Comparison of ENCODE assay signal across 26 mouse cellular contexts in the genomic region with DNA sequence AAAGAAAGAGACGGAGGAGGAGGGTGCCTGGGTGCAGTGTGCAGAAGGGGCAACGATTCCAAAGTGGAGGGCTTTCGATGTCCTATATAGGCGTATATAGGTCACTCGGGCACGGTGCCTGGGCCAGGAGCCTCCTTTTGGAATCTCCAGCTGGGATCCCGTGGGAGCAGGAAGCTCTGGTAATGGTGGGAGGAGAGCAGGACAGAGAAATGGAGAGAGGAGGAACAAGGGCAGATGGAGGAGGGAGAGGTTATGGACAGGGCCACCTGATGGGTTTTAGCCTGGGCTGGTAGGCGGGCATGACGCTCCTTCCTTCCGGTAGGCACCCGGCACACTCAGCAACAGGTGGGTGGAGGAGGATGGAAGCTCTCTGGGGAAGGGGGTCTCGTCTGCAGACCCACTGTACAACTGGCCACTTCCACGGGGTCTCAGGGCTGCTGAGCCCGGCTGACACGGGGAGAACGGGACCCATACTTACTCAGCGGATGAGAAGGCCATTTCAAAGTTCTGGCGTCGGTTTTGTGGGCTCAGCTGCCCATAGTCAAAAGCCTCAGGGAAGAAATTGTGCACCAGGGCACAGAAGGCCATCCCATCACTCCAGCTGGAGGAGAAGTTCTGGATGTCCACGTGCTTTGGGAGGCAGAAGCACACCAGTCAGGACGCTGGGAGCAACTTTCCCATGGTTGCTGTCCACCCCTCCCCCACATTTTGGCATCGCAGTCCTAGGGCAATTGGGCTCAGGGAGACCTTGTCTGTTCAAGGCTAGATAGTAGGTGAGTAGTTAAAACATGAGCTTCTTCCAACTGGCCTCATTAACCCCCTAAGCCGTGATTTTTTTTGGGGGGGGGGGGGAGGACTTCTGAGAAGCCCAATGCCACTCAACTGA. TPM values are rescaled to one million over a fixed set of nuclear protein-coding genes. Genes with fewer than 3 reads are reported as not detected.
DNase-seq lines count a peak whose midpoint lies in the region; ATAC-seq and TF ChIP-seq lines count a peak whose summit lies in the region.
"Had no signal": no experiment of that assay in that cellular context is flagged by ENCODE, and none has a peak within 500 bp of the region (broad histone marks: within the 10 kb centered on the region; RNA-seq: fewer than 3 reads in every experiment).

No protein-coding gene starts in this region.

- H3K36me3 ChIP-seq in E14TG2a.4 (ENCODE audit: insufficient read depth, low read length), result peaks cover 82% of the 10 kb centered on the region
- H3K36me3 ChIP-seq in midbrain, embryonic 15.5 days (replicated peaks), result no peaks in the 10 kb centered on the region
- H3K36me3 ChIP-seq: neural tube, embryonic 15.5 days had no signal

- H3K9ac ChIP-seq in midbrain, embryonic 15.5 days, result no peak overlapping the region
- H3K9ac ChIP-seq: forebrain, embryonic 13.5 days; hindbrain, embryonic 12.5 days; intestine, embryonic 15.5 days; limb, embryonic 15.5 days; liver, embryonic 13.5 days; midbrain, embryonic 12.5 days; neural tube, embryonic 15.5 days had no signal

- H3K27me3 ChIP-seq in E14TG2a.4 (ENCODE audit: insufficient read depth, low read length), result peaks cover 43% of the 10 kb centered on the region
- H3K27me3 ChIP-seq in midbrain, embryonic 15.5 days (replicated peaks), result peaks cover 7% of the 10 kb centered on the region; the same call in 1 of the 2 replicates
- H3K27me3 ChIP-seq: intestine, embryonic 15.5 days had no signal

- H3K27ac ChIP-seq in midbrain, embryonic 15.5 days, result no peak overlapping the region
- H3K27ac ChIP-seq: forebrain, embryonic 13.5 days; heart, embryonic 13.5 days; hindbrain, embryonic 12.5 days; hindbrain, postnatal 0 days; intestine, embryonic 15.5 days; limb, embryonic 15.5 days; liver, embryonic 13.5 days; midbrain, embryonic 12.5 days; neural tube, embryonic 15.5 days had no signal

- no peak for TF ChIP-seq CTCF in E14TG2a.4 (conservative IDR thresholded peaks at IDR 0.05; ENCODE audit: low read length)

- H3K4me3 ChIP-seq in E14TG2a.4 (replicated peaks; ENCODE audit: low read length), result peak overlapping the region; percentile 45
- no peak overlapping the region for H3K4me3 ChIP-seq in midbrain, embryonic 15.5 days
- H3K4me3 ChIP-seq: forebrain, embryonic 13.5 days; heart, embryonic 13.5 days; hindbrain, embryonic 12.5 days; intestine, embryonic 15.5 days; limb, embryonic 15.5 days; liver, embryonic 13.5 days; megakaryocyte, embryonic 14.5 days; midbrain, embryonic 12.5 days; neural tube, embryonic 15.5 days had no signal

- peaks cover 47% of the 10 kb centered on the region for H3K4me1 ChIP-seq in E14TG2a.4 (replicated peaks; ENCODE audit: low read depth, low read length)
- peaks cover 13% of the 10 kb centered on the region for H3K4me1 ChIP-seq in midbrain, embryonic 15.5 days

- 91% methylated on average over 23 of the region's 23 CpGs for WGBS in midbrain, embryonic 15.5 days

- H3K4me2 ChIP-seq in midbrain, embryonic 15.5 days, result no peak overlapping the region
- H3K4me2 ChIP-seq: forebrain, embryonic 13.5 days; heart, embryonic 13.5 days; hindbrain, embryonic 12.5 days; intestine, embryonic 15.5 days; limb, embryonic 15.5 days; liver, embryonic 13.5 days; midbrain, embryonic 12.5 days; neural tube, embryonic 15.5 days had no signal

- peak; percentile 51 for DNase-seq in cerebellum, adult 11 months
- no peak for DNase-seq in cerebellum, adult 8-10 months
- DNase-seq in cerebellum, adult 11-12 months, result peak; percentile 72
- DNase-seq in cerebellum, postnatal 25 days, result peak; percentile 56 to 66
- no peak for DNase-seq in thymus, postnatal 14 days
- DNase-seq: adrenal gland, adult 2 months; gastrocnemius, postnatal 25 days; kidney, adult 2 months; kidney, postnatal 10 days; left cerebral cortex, postnatal 4 days; liver, embryonic 13.5 days; lung, adult 18-20 months; retina, postnatal 1 day; right cerebral cortex, postnatal 14 days had no signal

- no peaks in the 10 kb centered on the region for H3K9me3 ChIP-seq in E14TG2a.4 (ENCODE audit: low read length)
- H3K9me3 ChIP-seq in midbrain, embryonic 15.5 days, result no peaks in the 10 kb centered on the region
- H3K9me3 ChIP-seq: forebrain, embryonic 13.5 days; heart, embryonic 13.5 days; hindbrain, embryonic 12.5 days; intestine, embryonic 15.5 days; limb, embryonic 15.5 days; liver, embryonic 13.5 days; megakaryocyte, embryonic 14.5 days; midbrain, embryonic 12.5 days; neural tube, embryonic 15.5 days had no signal

- ATAC-seq in midbrain, embryonic 15.5 days (replicated peaks), result no peak
- ATAC-seq: forebrain, embryonic 13.5 days; hindbrain, postnatal 0 days; intestine, embryonic 15.5 days; lung, postnatal 0 days had no signal

RNA-seq across cellular contexts. Expression of a gene that starts 7.1 kb away (rescaled TPM):
- 72.7 and 75.6 TPM in 2 replicates for polyA plus RNA-seq in midbrain, embryonic 15.5 days (2015; fragmentation: Nextera tagmentation; extraction: Ambion mirVana)

RNA-seq across cellular contexts. Expression of a gene that starts 17.0 kb away (rescaled TPM):
- 7.5 and 7.9 TPM in 2 replicates for polyA plus RNA-seq in midbrain, embryonic 15.5 days (2015; fragmentation: Nextera tagmentation; extraction: Ambion mirVana)

RNA-seq across cellular contexts. Expression of a gene that starts 18.8 kb away (rescaled TPM):
- 16.0 and 17.9 TPM in 2 replicates for polyA plus RNA-seq in midbrain, embryonic 15.5 days (2015; fragmentation: Nextera tagmentation; extraction: Ambion mirVana)

RNA-seq across cellular contexts. Expression of a gene that starts 33.5 kb away (rescaled TPM):
- polyA plus RNA-seq in midbrain, embryonic 15.5 days (2015; fragmentation: Nextera tagmentation; extraction: Ambion mirVana), result 1.3 TPM in 2 replicates

Comparison
In these comparisons a context has a peak if more than half of its experiments do, and no peak if none do; other contexts are left out.
1. DNase-seq: peak in cerebellum, adult 11 months (single experiment), cerebellum, adult 11-12 months (single experiment) and cerebellum, postnatal 25 days (2 of 2); none in cerebellum, adult 8-10 months (single experiment) and thymus, postnatal 14 days (single experiment).